Mouse (Mus musculus) embryo, embryonic 11 days (tissue): ENCODE measurements around the gene Atp6v0e2.

Experiments
- DNase-seq: peaks from one replicate; pipeline ENCODE4 v3.0.0-alpha.2; 2015

The Atp6v0e2 gene

DNA sequence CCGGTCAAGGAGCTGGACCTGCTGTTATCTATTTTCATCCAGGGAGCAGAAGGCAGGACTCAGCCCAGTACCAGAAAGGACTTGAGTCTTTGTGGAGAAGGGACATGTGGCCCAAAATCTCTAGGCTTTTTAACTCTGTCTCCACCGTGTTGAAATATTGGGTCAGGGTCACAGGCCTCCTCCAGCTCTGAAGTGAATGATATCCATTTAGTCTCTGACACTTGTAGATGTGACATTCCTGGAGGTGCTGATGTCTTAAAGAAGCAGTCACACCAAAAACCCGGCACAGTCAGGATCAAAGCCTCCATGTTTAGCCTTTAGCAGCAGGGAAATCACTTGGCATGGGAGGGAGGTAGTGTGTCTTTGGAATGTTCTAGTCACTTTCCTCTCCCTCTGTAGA is 3.3 kb downstream of the Atp6v0e2 start:
- no peak for DNase-seq

- DNase-seq, result peak; percentile 81
Observed at GRCm38 (mm10) chr6:48541560-48542450, 4.4 kb downstream of the Atp6v0e2 start.

DNA sequence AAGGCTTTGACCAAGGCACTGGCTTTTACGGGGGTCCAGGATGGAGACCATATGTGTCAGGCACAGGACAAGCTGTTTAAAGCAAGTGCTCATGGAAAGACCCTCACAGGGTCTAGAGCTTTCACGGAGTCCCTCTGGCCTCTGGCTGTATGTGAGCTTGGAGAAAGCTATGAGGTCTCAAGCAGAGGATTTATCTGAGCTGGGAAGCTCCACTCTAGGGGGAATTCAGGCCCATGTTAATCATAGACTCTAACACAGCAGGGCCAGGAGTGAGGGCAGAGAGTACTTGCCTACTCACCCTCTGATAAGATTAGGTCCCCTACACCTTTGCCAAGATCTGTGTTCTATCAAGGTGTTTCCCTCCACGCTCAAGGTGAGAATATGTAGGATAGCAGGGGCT is 5.2 kb downstream of the Atp6v0e2 start:
- DNase-seq, result no peak

- DNase-seq, result no peak
Observed at GRCm38 (mm10) chr6:48545251-48545650, 7.8 kb downstream of the Atp6v0e2 start.

DNA sequence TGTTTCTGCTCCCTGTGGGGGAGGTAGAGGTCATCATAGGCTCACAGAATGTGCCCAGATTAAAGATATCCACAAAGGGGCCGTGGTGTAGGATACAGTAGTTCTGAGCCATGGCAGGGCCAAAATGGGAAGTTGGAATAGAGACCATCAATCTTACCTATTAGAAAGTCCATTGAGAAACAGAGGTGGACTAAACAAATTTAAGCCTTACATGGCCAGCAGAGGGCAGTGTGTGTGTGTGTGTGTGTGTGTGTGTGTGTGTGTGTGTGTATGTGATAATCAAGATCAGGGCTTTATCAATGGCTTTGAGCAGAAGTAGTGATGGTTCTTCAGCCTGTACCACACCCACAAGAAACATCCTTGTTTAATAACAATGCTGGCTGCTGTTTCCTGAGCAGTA is 8.9 kb downstream of the Atp6v0e2 start:
- DNase-seq, result peak; percentile 54

- no peak for DNase-seq
Observed at GRCm38 (mm10) chr6:48546858-48547257, 9.4 kb downstream of the Atp6v0e2 start.

DNA sequence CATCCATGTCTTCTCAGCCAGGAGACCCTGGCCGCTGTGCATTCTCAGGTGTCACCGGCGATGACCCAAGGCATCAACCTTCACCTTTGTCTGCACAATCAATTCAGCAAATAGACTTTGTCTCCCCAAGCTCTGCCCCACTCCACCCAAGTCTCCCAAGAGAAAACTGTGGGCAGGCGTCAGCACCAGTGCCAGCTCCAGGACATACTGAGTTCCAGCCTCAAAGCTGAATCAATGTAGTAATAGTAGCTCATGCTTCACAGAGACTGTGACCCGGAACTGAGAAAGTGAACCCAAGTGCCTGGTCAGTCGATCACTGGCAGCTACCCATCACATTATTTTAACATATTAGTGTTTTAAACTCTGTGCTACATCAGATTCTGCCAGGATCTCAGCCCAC is 10.9 kb downstream of the Atp6v0e2 start:
- DNase-seq, result no peak

- DNase-seq, result peak; percentile 61
Observed at GRCm38 (mm10) chr6:48552918-48553317, 15.5 kb downstream of the Atp6v0e2 start.

DNA sequence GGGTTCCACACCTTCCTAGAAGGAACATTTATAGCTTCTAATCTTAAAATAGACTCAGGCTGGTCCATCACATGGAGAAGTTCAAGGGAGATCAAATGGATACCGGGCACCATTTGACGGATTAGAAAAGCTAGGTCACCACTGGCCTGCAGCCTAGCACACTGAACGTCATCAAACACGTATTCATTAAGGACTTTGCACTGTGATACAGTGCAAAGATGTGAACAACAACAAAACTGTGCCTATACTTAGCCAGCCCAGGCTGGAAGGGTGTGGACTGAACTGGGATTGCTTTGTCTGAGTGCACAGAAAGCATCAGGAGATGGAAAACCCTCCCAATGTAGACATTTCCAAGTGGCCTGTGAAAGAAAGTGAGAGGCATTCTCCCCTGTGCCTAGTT is 16.4 kb downstream of the Atp6v0e2 start:
- peak; percentile 14 for DNase-seq

GRCm38 (mm10) chr6:48554280-48555103 is 17.1 kb downstream of the Atp6v0e2 start, which contains the start of gene Lrrc61:
TSS of gene Lrrc61 (plus strand) at chr6:48554796.
- DNase-seq, result peak; percentile 95

- peak; percentile 88 for DNase-seq
Observed at GRCm38 (mm10) chr6:48555104-48555890, 17.9 kb downstream of the Atp6v0e2 start.

DNA sequence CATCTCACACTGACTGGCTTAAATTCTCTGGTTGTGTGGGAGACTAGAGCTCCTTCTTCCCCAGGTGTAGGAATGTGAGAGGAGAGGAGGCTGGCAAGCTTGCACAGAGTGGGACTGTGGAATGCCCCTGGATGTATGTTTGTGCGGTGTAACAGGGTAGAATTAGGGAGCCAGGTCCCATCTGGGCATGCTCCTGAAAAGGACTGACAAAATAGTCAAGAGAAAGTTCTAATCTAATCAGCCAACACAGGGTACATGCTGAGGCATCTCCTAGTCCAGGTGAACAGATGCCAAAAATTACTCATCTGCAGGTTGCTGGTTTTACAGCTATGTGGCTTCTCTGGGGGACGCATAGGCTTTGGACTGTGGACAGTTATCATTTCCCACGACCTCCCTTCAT is 18.5 kb downstream of the Atp6v0e2 start:
- no peak for DNase-seq

- DNase-seq, result no peak
Observed at GRCm38 (mm10) chr6:48565693-48566310, 28.4 kb downstream of the Atp6v0e2 start.

DNA sequence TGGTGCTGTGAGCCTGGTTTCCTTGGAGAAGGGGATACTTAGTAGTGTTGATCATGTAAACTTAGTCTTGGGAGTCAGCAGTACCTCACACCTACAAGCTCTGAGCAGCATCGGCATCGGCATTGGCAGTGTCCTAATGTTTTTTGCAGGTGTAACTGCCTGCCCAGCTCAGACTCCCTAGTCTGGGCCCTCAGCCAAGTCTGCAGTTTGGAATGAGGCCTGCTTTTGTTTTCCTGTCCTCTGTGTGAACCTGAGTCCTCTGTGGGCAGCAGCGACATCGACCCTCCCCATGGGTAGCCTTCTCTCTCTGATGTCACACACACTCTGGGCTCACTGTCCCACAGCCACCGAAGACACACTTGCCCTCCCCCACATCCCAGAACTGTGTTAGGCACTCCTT is 28.9 kb downstream of the Atp6v0e2 start:
- no peak for DNase-seq

- DNase-seq, result no peak
Observed at GRCm38 (mm10) chr6:48568036-48568984, 30.9 kb downstream of the Atp6v0e2 start.

GRCm38 (mm10) chr6:48569065-48569807 is 31.8 kb downstream of the Atp6v0e2 start:
- DNase-seq, result no peak

GRCm38 (mm10) chr6:48572014-48572413 is 34.6 kb downstream of the Atp6v0e2 start:
- DNase-seq, result no peak

- peak; percentile 35 for DNase-seq
Observed at GRCm38 (mm10) chr6:48572572-48573061, 35.2 kb downstream of the Atp6v0e2 start, which contains the start of gene Rarres2. TSS of gene Rarres2 (minus strand) at chr6:48572789.

DNA sequence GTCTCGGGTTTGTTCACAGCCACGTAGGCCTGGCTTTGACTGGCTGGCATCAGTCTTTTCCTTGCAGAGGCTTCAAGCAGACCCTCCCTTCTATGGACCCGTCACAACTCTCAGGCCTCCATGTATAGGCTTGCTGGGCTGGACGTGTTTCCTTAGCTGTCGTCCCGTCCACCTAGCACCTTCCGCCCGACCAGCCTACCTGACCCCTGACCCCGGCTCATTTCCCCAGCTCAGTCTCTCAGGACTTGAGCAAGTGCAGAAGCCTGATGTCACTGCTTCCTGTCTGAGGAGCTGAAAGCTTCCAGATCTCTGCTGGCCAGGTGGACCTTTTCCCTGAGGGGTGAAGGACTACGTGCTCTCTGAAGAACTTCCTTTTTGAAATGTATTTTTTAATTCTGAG is 35.9 kb downstream of the Atp6v0e2 start:
- peak; percentile 63 for DNase-seq

- no peak for DNase-seq
Observed at GRCm38 (mm10) chr6:48573981-48574380, 36.6 kb downstream of the Atp6v0e2 start.
